Mouse (Mus musculus) right cerebral cortex, adult 2 months (tissue): Measurements from ENCODE around the gene Gzf1.

Experiments
- DNase-seq, 2 experiments: peaks; one replicate each; pipeline ENCODE4 v3.0.0; 2021 to 2022; ENCODE audit warnings: low spot score in 2 of 2

The Gzf1 gene

DNA sequence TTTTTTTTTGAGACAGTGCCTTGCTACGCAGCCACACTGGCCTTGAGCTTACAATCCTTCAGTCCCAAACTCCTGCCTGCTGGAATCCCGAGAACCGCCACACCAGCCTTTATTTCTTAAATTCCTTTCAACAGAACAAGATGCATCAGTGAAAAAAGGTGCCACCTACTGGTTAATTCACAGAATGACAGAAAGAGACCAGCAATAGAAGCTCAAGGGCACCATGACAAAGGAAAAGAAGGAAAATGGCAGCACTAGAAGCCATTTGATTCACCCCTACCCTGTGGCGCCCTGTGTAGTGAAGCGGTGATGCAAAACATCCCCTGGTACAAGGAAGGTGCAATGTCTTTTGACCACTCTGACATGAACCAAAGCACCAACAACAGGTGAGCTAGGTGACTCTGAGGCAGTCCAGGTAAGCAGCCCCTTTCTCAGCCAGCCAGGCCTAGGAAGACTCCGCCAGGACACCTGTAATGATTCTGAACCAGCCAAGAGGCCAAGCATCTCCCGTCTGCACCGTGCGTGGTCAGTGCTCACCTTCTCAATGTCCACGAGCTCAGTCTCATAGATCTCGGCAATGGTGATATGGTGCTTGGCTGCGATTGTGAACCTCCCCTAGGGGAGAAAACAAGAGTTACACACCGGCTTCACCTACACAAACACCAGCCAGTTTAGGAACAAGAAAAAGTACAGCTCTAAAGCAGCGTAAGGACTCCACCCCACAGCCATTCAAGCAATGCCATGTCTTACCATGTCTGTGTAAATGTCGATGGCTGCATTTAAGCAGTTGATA is 25.8 kb downstream of the Gzf1 start:
- no peak for DNase-seq

DNA sequence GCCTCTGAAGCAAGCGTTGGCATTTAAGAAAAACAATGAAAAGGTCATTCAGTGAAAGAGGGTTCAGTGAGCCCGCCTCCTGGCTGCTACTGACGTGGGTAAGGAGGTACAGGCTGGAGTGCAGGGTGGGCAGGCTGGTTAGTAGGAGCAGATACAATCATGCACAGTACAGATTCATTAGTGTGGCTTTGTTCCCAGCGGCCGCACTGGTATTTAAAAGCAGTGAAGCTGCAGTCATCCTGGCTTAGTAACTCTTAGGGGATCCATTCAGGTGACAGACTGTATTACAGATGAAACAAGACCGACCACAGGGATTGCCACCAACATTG is 26.3 kb downstream of the Gzf1 start:
- no peak for DNase-seq

DNA sequence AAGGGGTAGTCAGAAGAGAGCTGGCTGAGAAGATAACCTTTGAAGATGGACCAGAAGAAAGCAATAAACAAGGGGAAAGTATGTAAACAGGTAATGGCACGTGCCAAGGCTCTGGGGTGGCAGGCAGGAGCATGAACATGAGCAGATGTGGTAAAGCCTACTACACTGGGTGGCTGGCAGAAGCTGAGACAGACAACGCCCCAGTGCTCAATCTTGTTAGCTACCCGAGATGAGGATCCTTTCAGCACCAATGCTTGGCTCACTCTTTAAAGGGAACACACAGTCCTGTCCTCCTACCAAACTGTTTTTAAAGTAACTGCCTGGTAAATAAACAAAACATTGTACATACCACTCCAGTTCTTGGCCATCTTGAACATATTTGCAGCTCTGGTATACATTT is 31.5 kb downstream of the Gzf1 start:
- no peak for DNase-seq

DNA sequence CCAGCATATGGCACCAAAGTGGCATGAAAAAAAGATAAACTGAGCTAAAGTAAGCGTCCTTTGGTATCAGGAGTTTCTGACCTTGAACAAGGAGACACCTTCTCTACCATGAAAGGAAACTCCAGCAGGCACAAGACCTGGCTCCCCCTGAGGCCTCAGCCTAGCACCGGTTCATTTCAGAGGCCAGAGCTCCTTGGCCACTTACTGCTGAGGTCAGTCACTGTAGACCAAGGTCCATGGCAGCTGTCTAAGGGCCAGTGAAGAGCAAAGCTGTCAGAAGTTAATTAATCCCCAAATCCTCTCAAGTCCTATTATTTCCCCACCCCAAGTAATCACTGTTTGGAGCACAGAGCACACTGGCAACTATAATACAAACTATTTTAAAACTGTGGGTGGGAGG is 36.2 kb downstream of the Gzf1 start:
- DNase-seq, result no peak

DNA sequence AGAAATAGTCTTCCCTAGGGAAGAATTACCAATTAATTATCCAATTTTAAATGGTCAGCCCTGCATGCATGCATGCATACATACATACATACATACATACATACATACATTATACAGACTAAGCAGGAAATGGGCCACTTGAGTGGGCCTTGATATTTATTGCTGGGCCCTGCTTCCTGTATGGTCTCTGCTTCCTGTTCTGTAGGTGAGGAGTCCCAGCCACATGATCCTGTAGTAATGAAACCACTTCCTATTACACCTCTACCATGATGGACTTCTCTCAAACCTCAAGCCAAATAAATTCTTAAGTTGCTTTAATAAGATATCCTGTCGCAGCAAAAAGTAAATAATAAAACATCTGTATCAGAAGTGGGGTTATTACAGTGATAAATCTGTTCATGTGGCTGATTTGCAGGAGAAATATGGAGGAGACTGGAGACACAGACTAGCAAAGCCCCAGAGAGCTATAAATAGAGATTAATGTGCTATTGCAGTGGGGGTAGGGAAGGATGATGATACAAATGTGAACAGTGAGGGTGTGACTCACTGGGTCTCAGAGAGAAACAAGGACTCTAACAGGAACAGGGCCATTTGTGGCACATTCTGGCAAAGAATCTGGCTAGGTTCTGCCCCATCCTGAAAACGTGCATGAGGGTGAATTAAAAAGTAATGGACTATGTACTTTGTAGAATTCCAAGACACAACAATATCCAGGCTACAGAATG is 38.6 kb downstream of the Gzf1 start:
- DNase-seq, result no peak

DNA sequence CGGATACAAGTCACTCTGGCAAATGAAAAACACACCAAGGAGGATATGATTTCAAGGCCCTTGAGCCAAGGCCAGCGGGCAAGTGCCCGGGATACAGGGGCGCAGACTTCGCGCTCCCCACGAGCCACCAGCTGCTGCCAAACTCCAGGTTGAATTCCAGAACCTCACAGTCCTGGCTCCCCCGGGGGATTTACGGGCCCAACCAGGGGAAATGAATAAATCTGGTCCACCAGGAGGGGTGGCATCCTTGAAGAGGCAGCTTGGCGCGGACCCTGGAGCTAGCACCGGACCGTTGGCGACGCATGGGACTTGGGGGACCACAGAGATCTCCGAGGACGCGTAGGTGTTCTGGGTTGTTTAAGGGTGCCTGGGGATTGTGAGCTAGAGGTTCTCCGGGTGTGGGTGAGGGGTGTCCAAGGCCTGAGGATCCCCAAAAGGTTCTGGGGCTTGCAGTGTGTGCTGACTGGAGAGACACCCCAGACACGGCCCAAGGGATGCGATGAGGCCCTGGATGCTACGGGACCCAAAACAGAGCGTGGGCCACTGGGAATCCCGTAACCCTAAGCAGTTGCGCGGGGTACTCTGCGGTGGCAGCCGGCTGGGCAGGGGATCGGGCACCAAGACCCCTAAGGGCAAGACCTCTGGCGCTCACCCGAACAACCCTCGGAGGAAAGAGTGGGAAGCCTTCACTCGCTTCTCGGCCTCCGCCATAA is 50.9 kb downstream of the Gzf1 start:
- DNase-seq, result no peak

DNA sequence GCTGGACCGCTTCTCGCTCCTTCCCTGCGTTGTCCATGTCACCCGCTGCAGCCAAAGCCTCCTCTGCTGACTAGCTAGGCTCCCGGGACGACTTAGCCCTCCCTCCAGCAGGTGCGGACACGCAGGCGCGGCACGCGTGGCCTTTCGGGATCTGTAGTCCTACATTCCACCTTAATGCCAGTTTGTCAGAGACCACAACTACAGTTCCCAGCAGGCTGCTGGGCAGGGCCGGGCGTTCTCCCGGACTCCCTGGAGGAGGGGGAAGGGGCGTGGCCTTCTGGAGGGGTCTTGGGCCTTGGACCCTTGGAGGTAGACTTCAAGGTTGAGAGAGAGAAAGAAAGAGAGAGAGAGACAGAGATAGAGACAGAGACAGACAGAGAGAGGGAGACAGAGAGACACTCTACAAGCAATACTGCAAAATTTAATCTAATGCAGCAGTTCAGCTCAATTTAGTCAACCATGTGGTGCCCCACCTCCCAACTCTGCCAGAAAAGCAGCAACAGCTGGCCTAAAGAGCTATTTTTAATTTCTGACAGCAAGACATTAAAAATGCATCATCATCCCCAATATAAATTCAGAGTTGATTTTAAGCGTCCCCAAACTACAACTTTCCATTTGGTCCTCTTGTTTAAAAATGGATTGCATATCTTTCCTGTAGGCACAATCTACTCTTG is 51.6 kb downstream of the Gzf1 start, which contains the start of gene Napb:
Gene Napb, minus strand, starts transcription at position 141 of the 674 bp plus-strand sequence.
- DNase-seq, result peak; percentile 97
